Mouse (Mus musculus) right cerebral cortex, postnatal 10 days (tissue): ENCODE measurements around the gene Cdkl3.

Experiments
- DNase-seq, 2 experiments: peaks; one replicate each; pipeline ENCODE4 v3.0.0; 2021; ENCODE audit warnings: low spot score in 2 of 2

The Cdkl3 gene

GRCm38 (mm10) chr11:52003772-52004528 is at the start of gene Cdkl3:
TSS of gene Cdkl3 (plus strand) at chr11:52004221.
- DNase-seq = peak; percentile 93 to 95

GRCm38 (mm10) chr11:51956112-51956511 is 47.9 kb upstream of the Cdkl3 start:
- DNase-seq = no peak

GRCm38 (mm10) chr11:51957760-51958159 is 46.3 kb upstream of the Cdkl3 start:
- DNase-seq = no peak

- DNase-seq = no peak
These were observed 44.5 kb upstream of the Cdkl3 start for GRCm38 (mm10) chr11:51959511-51959910.

GRCm38 (mm10) chr11:51960061-51960460 is 44.0 kb upstream of the Cdkl3 start:
- DNase-seq = no peak

GRCm38 (mm10) chr11:51960967-51961471 is 43.0 kb upstream of the Cdkl3 start:
- peak; percentile 62 to 76 for DNase-seq

- DNase-seq = no peak
These were observed 42.3 kb upstream of the Cdkl3 start for GRCm38 (mm10) chr11:51961761-51962160.

- no peak for DNase-seq
These were observed 41.7 kb upstream of the Cdkl3 start for GRCm38 (mm10) chr11:51962277-51962676.

GRCm38 (mm10) chr11:51966651-51967050 is 37.4 kb upstream of the Cdkl3 start:
- no peak for DNase-seq

GRCm38 (mm10) chr11:51967443-51968401 is 36.3 kb upstream of the Cdkl3 start, which contains the start of gene Cdkn2aipnl:
TSS of gene Cdkn2aipnl (plus strand) at chr11:51967661.
- DNase-seq = peak; percentile 95 to 97

GRCm38 (mm10) chr11:51968896-51969295 is 35.1 kb upstream of the Cdkl3 start:
- no peak for DNase-seq

GRCm38 (mm10) chr11:51969511-51969910 is 34.5 kb upstream of the Cdkl3 start:
- DNase-seq = no peak

GRCm38 (mm10) chr11:51971644-51972043 is 32.4 kb upstream of the Cdkl3 start:
- no peak for DNase-seq

GRCm38 (mm10) chr11:51999611-52000289 is 4.3 kb upstream of the Cdkl3 start:
- peak; percentile 51 to 66 for DNase-seq

GRCm38 (mm10) chr11:52000290-52000962 is 3.6 kb upstream of the Cdkl3 start, which contains the start of gene Ube2b:
TSS of gene Ube2b (minus strand) at chr11:52000762.
- DNase-seq = peak; percentile 97 to 99

GRCm38 (mm10) chr11:52001341-52001740 is 2.7 kb upstream of the Cdkl3 start:
- DNase-seq = peak in 1 of 2 experiments; percentile 43

GRCm38 (mm10) chr11:52001861-52002260 is 2.2 kb upstream of the Cdkl3 start:
- DNase-seq = no peak

- DNase-seq = no peak
These were observed 1.0 kb upstream of the Cdkl3 start for GRCm38 (mm10) chr11:52002842-52003504.

- DNase-seq = no peak
These were observed 583 bp upstream of the Cdkl3 start for GRCm38 (mm10) chr11:52003505-52003771.

GRCm38 (mm10) chr11:52005586-52005985 is 1.6 kb downstream of the Cdkl3 start:
- DNase-seq = no peak

- DNase-seq = no peak
These were observed 7.0 kb downstream of the Cdkl3 start for GRCm38 (mm10) chr11:52011011-52011410.
